Mouse (Mus musculus) liver, adult 2 months (tissue): ENCODE data around the gene B4galt2. TPM values are rescaled to one million over a fixed set of nuclear protein-coding genes. Genes with fewer than 3 reads are reported as not detected.

Experiments
- DNase-seq: peaks from one replicate; pipeline ENCODE4 v3.0.0-alpha.2; 2011; ENCODE audit warnings: low read depth, low spot score; ENCODE audit errors: extremely low read depth
- H3K27ac ChIP-seq: fragments of 200-500 bp; replicated peaks from 2 replicates; pipeline ENCODE4 v1.5.1; 2012; ENCODE audit warnings: low read depth, mild to moderate bottlenecking, control low read depth, inconsistent platforms, low read length; ENCODE audit not compliant: insufficient read depth
- H3K27me3 ChIP-seq: fragments of 200-500 bp; 2 replicates; pipeline ENCODE4 v1.6.1; 2012; ENCODE audit warnings: mild to moderate bottlenecking, moderate library complexity, low read length, inconsistent platforms; ENCODE audit not compliant: control insufficient read depth, insufficient read depth
- H3K36me3 ChIP-seq: fragments of 200-500 bp; 2 replicates; pipeline ENCODE4 v1.6.1; 2012; ENCODE audit warnings: low read length, inconsistent platforms; ENCODE audit not compliant: control insufficient read depth, insufficient read depth
- H3K4me1 ChIP-seq: fragments of 200-500 bp; 2 replicates; pipeline ENCODE4 v1.6.1; 2011; ENCODE audit warnings: low read length; ENCODE audit not compliant: control insufficient read depth, insufficient read depth
- H3K4me3 ChIP-seq: fragments of 200-500 bp; 2 replicates; pipeline ENCODE4 v1.5.1; 2011; ENCODE audit warnings: low read depth, mild to moderate bottlenecking, control low read depth, low read length, moderate library complexity; ENCODE audit not compliant: insufficient read depth
- H3K79me2 ChIP-seq: fragments of 200-500 bp; 2 replicates; pipeline ENCODE4 v1.6.1; 2012; ENCODE audit warnings: inconsistent platforms, mild to moderate bottlenecking, low read length, moderate library complexity; ENCODE audit not compliant: control insufficient read depth, insufficient read depth
- H3K9ac ChIP-seq: fragments of 200-500 bp; 2 replicates; pipeline ENCODE4 v1.6.1; 2012; ENCODE audit warnings: low read depth, mild to moderate bottlenecking, control low read depth, inconsistent platforms, low read length
- CTCF ChIP-seq: fragments of 200-500 bp; IDR thresholded peaks from 2 replicates; pipeline ENCODE4 v1.5.1; 2011; ENCODE audit warnings: low read depth, low read length, control low read depth
- POLR2A ChIP-seq: fragments of 200-500 bp; IDR thresholded peaks from 2 replicates; pipeline ENCODE4 v1.6.1; 2011; ENCODE audit warnings: low read length, control low read depth; ENCODE audit not compliant: insufficient read depth; ENCODE audit errors: extremely low read depth
- WGBS: fragments of 180-500 bp; shearing (Covaris S2); methylation state at CpG from one replicate; pipeline ENCODE4 v1.1.7; 2018; 5-methylcytosine and 5-hydroxymethylcytosine counted together
- polyA plus RNA-seq: library from polyadenylated mRNA; depleted of rRNA; stranded (reverse); fragments of >200 nt; gene quantifications from 2 replicates; pipeline ENCODE4 v1.2.3, GENCODE M21; 2012
- total RNA-seq: library from RNA; depleted of rRNA; stranded (reverse); fragments of >200 nt; gene quantifications from 2 replicates; pipeline ENCODE4 v1.2.3, GENCODE M21; 2014

Gene B4galt2
- total and polyA plus RNA-seq, 2 experiments: 0.18 to 0.80 TPM

DNA sequence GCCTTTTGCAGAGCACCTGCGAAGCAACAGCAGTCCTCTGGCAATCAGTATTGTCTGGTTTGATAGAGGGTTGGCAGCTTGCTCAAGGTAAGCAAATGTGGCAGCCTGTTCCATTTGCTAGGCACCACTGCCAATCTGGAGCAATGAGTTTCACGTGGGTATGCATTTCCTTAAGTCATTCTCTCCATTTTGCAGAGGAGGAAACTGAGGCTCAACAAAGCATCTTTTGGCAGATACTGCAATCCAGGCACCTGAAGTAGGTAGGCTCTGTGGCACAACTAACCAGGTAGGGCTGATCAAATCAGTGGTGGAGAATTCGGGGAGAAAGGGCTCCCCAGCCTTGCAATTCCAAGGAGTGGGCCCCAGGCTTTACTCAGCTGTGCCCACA, 48.8 kb downstream of the B4galt2 start, which contains the start of gene Slc6a9:
Gene Slc6a9, plus strand, starts transcription at position 50 of the 388 bp plus-strand sequence.
- TF ChIP-seq CTCF (no peak), POLR2A (no peak)
- peak within 1 kb of the TSS; percentile 92 for H3K27ac ChIP-seq
- WGBS: 35% methylated on average over 3 of the region's 3 CpGs
- H3K9ac ChIP-seq: peak within 1 kb of the TSS; percentile 92
- H3K4me3 ChIP-seq: peak within 1 kb of the TSS; percentile 84
- DNase-seq: no peak
- peaks cover 9% of the 10 kb centered on the region; the same call in 1 of the 2 replicates for H3K79me2 ChIP-seq
- H3K4me1 ChIP-seq: peaks cover 14% of the 10 kb centered on the region
- H3K36me3 ChIP-seq: no peaks in the 10 kb centered on the region
- no peaks in the 10 kb centered on the region for H3K27me3 ChIP-seq

- TF ChIP-seq CTCF: no peak
- no peak for TF ChIP-seq POLR2A
- WGBS: 81% methylated on average over 9 of the region's 9 CpGs
- H3K36me3 ChIP-seq: no peaks in the 10 kb centered on the region
- peaks cover 11% of the 10 kb centered on the region for H3K4me1 ChIP-seq
- H3K27ac ChIP-seq: no peak overlapping the region
- no peak overlapping the region for H3K4me3 ChIP-seq
- no peaks in the 10 kb centered on the region for H3K27me3 ChIP-seq
- DNase-seq: no peak
- H3K79me2 ChIP-seq: peaks cover 4% of the 10 kb centered on the region; the same call in 1 of the 2 replicates
- H3K9ac ChIP-seq: no peak overlapping the region
Observed at GRCm38 (mm10) chr4:117831920-117832691, 51.2 kb downstream of the B4galt2 start.

- DNase-seq: peak; percentile 79
- peaks cover 8% of the 10 kb centered on the region for H3K4me1 ChIP-seq
- no peaks in the 10 kb centered on the region for H3K27me3 ChIP-seq
- no peak overlapping the region for H3K9ac ChIP-seq
- TF ChIP-seq POLR2A (no peak), CTCF (no peak)
- no peak overlapping the region for H3K4me3 ChIP-seq
- H3K79me2 ChIP-seq: no peaks in the 10 kb centered on the region
- 30% methylated on average over 2 of the region's 2 CpGs for WGBS
- H3K27ac ChIP-seq: no peak overlapping the region
- no peaks in the 10 kb centered on the region for H3K36me3 ChIP-seq
Observed at GRCm38 (mm10) chr4:117831499-117831898, 51.8 kb downstream of the B4galt2 start.

DNA sequence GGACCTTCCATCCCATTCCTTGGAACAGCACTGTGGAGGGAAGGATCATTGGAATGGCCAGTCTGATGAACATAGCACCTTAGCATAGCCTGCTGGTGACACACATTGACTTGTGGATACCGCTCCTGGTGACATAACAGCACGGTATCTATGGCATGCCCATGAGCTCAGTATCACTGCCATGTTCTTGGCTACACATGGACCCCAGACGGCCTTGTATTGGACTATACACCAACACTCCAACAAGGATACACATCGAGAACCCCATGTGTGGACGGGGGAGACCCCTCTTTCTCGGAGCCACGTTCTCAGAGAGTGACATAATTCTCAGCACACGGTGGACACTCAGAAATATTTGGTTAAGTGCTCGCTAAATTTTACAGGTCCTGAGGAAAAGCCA, 52.5 kb downstream of the B4galt2 start:
- Histone ChIP-seq H3K9ac (no peak overlapping the region), H3K27me3 (no peaks in the 10 kb centered on the region), H3K4me1 (peaks cover 8% of the 10 kb centered on the region), H3K79me2 (no peaks in the 10 kb centered on the region), H3K4me3 (no peak overlapping the region), H3K36me3 (no peaks in the 10 kb centered on the region), H3K27ac (no peak overlapping the region)
- 96% methylated on average over 9 of the region's 9 CpGs for WGBS
- no peak for TF ChIP-seq POLR2A
- TF ChIP-seq CTCF: no peak
- DNase-seq: no peak

DNA sequence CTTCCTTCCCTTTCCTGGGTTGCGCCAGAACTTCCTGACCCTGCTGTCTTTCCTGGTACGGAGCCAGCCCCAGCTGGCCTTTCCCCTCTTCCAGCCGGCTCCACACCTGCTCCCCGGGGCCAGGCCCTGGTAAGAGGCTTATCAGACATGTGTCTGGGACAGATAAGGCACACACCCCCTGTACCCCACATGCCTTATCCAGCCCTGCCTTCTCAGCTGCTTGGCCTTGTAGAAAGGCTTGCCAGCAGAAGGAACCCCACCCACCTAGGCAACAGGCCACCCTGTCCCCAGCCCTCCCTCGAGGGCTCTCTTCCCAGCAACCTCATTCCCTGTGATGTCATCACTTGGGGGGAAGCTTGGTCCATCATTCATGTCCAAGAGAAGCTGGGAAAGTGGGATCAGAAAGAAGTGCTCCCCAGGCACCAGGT, 53.1 kb downstream of the B4galt2 start:
- H3K4me1 ChIP-seq: peaks cover 8% of the 10 kb centered on the region
- 4% methylated on average over 5 of the region's 5 CpGs for WGBS
- H3K4me3 ChIP-seq: no peak overlapping the region
- H3K27me3 ChIP-seq: no peaks in the 10 kb centered on the region
- TF ChIP-seq POLR2A (no peak), CTCF (no peak)
- H3K27ac ChIP-seq: no peak overlapping the region
- H3K36me3 ChIP-seq: no peaks in the 10 kb centered on the region
- DNase-seq: peak; percentile 76
- H3K9ac ChIP-seq: 0 out of 2 replicates have a peak overlapping the region, but pooled peaks have one; percentile 4
- H3K79me2 ChIP-seq: no peaks in the 10 kb centered on the region
